Mouse (Mus musculus): ENCODE data around the gene Ifi35. TPM values are rescaled to one million over a fixed set of nuclear protein-coding genes. Genes with fewer than 3 reads are reported as not detected.
"Not testable (repeated sequence)": the region's sequence is repeated elsewhere in the genome, so short reads cannot be mapped to it uniquely, and the experiment has no call there.

Gene Ifi35
- total and polyA plus RNA-seq, 3 experiments = 11.5 to 25.5 (median 12.6) TPM

DNA sequence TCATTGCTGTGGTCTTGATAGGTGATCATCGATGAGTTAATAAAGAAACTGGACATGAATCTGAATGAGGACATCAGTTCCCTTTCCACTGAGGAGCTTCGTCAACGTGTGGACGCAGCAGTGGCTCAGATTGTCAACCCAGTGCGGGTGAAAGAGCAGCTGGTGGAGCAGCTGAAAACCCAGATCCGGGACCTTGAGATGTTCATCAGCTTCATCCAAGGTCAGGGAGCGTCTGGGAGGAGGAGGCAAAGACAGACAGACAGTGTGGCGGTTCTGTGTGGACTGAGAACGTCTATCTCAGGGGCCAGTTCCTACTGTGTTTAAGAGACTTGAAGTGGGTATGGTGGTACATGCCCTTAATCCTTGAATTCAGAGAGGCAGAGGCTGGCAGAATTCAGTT is 16.9 kb upstream of the Ifi35 start:
- TF ChIP-seq EP300 (IDR thresholded peaks at IDR 0.05; ENCODE audit: insufficient read depth, low read depth, low read length) = no peak
- TF ChIP-seq POLR2A (IDR thresholded peaks at IDR 0.05; ENCODE audit: insufficient read depth, low read depth, low read length) = no peak
- no peak for TF ChIP-seq CTCF (IDR thresholded peaks at IDR 0.05)
- H3K36me3 ChIP-seq (ENCODE audit: control insufficient read depth, insufficient read depth, low read length) = peaks cover 2% of the 10 kb centered on the region
- 89% methylated on average over 9 of the region's 9 CpGs for WGBS
- no peaks in the 10 kb centered on the region for H3K79me2 ChIP-seq (replicated peaks; ENCODE audit: control insufficient read depth, insufficient read depth, low read length)
- no peaks in the 10 kb centered on the region for H3K27me3 ChIP-seq (ENCODE audit: control insufficient read depth, insufficient read depth, low read length)
- H3K9ac ChIP-seq (ENCODE audit: low read depth, low read length) = no peak overlapping the region
- no peak overlapping the region for H3K4me3 ChIP-seq
- H3K4me1 ChIP-seq (ENCODE audit: control insufficient read depth, insufficient read depth, low read length) = peaks cover under 1% of the 10 kb centered on the region; the same call in 1 of the 2 replicates
- intact Hi-C loops (cut with DNase I) = no loop called here
- DNase-seq = no peak
- no peak overlapping the region for H3K27ac ChIP-seq

DNA sequence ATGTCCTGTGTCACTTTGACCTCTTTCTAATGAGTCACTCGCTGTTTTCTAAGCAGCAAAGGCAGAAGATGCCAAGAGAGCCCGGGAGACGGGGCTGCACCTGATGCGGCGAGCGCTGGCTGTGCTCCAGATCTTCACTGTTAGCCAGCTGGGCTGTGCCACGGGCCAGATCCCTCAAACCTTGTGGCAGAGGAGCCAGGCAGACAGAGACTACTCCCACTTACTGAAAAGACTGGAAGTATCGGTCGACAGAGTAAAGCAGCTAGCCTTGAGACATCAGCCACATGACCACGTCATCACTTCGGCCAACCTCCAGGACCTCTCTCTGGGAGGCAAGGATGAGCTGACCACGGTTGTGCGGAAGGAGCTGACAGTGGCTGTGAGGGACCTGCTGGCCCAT is 14.8 kb upstream of the Ifi35 start:
- DNase-seq = no peak
- Histone ChIP-seq H3K4me1 (ENCODE audit: control insufficient read depth, insufficient read depth, low read length) (no peaks in the 10 kb centered on the region), H3K9ac (ENCODE audit: low read depth, low read length) (no peak overlapping the region), H3K36me3 (ENCODE audit: control insufficient read depth, insufficient read depth, low read length) (no peaks in the 10 kb centered on the region; the same call in 1 of the 2 replicates), H3K4me3 (no peak overlapping the region), H3K27ac (no peak overlapping the region), H3K27me3 (ENCODE audit: control insufficient read depth, insufficient read depth, low read length) (no peaks in the 10 kb centered on the region), H3K79me2 (replicated peaks; ENCODE audit: control insufficient read depth, insufficient read depth, low read length) (no peaks in the 10 kb centered on the region)
- WGBS = 78% methylated on average over 13 of the region's 13 CpGs
- TF ChIP-seq POLR2A (IDR thresholded peaks at IDR 0.05; ENCODE audit: insufficient read depth, low read depth, low read length) = no peak
- TF ChIP-seq EP300 (IDR thresholded peaks at IDR 0.05; ENCODE audit: insufficient read depth, low read depth, low read length) = no peak
- TF ChIP-seq CTCF (IDR thresholded peaks at IDR 0.05) = no peak
- intact Hi-C loops (cut with DNase I) = no loop called here

DNA sequence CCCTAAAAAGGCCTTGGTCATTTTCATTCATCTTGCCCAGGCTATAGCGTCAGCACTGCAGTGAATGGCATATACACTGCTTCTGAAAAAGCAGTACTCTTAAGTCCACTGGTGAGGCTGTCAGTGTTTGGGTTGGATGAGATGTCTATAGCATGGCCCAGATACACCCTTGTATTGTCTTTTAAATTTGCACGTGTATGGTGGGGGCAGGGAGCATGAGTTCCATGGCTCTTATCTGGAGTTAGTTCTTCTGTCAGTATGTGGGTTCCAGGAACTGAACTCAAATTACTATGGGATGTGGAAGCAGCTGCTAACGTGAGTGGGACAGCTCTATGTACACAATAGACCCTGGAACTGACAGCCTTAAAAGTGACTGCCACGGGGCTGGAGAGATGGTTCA is 12.4 kb upstream of the Ifi35 start:
- H3K27ac ChIP-seq = no peak overlapping the region
- TF ChIP-seq POLR2A (IDR thresholded peaks at IDR 0.05; ENCODE audit: insufficient read depth, low read depth, low read length) = no peak
- no peak for TF ChIP-seq CTCF (IDR thresholded peaks at IDR 0.05)
- TF ChIP-seq EP300 (IDR thresholded peaks at IDR 0.05; ENCODE audit: insufficient read depth, low read depth, low read length) = no peak
- H3K36me3 ChIP-seq (ENCODE audit: control insufficient read depth, insufficient read depth, low read length) = no peaks in the 10 kb centered on the region; the same call in 1 of the 2 replicates
- 68% methylated on average over 4 of the region's 4 CpGs for WGBS
- no peak overlapping the region for H3K4me3 ChIP-seq
- H3K27me3 ChIP-seq (ENCODE audit: control insufficient read depth, insufficient read depth, low read length) = no peaks in the 10 kb centered on the region
- intact Hi-C loops (cut with DNase I) = no loop called here
- no peak overlapping the region for H3K9ac ChIP-seq (ENCODE audit: low read depth, low read length)
- H3K4me1 ChIP-seq (ENCODE audit: control insufficient read depth, insufficient read depth, low read length) = no peaks in the 10 kb centered on the region
- H3K79me2 ChIP-seq (replicated peaks; ENCODE audit: control insufficient read depth, insufficient read depth, low read length) = no peaks in the 10 kb centered on the region
- DNase-seq = no peak

DNA sequence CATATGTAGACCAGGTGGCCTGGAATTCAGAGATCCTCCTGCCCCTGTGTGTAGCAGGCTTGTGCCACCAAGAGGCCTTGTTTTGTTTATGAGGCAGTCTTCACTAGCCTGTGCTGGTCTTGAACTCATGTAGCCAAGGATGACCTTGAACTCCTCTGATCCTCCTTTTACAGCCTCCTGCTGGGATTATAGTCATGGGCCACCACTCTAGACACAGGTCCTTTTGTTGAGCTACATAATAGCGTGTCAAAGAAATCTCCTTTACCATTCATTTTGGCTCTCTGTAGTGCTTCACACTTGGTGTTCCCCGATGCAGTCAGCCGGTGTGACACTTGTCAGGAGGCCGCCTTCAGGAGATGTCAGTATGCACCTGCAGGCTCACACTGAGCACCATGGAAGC is 11.3 kb upstream of the Ifi35 start:
- no peaks in the 10 kb centered on the region; the same call in 1 of the 2 replicates for H3K36me3 ChIP-seq (ENCODE audit: control insufficient read depth, insufficient read depth, low read length)
- no peaks in the 10 kb centered on the region for H3K27me3 ChIP-seq (ENCODE audit: control insufficient read depth, insufficient read depth, low read length)
- DNase-seq = no peak
- H3K4me1 ChIP-seq (ENCODE audit: control insufficient read depth, insufficient read depth, low read length) = no peaks in the 10 kb centered on the region
- H3K4me3 ChIP-seq = no peak overlapping the region
- no peak overlapping the region for H3K9ac ChIP-seq (ENCODE audit: low read depth, low read length)
- TF ChIP-seq CTCF (IDR thresholded peaks at IDR 0.05) (no peak), POLR2A (IDR thresholded peaks at IDR 0.05; ENCODE audit: insufficient read depth, low read depth, low read length) (no peak), EP300 (IDR thresholded peaks at IDR 0.05; ENCODE audit: insufficient read depth, low read depth, low read length) (no peak)
- 84% methylated on average over 4 of the region's 4 CpGs for WGBS
- intact Hi-C loops (cut with DNase I) = no loop called here
- H3K27ac ChIP-seq = no peak overlapping the region
- no peaks in the 10 kb centered on the region for H3K79me2 ChIP-seq (replicated peaks; ENCODE audit: control insufficient read depth, insufficient read depth, low read length)

DNA sequence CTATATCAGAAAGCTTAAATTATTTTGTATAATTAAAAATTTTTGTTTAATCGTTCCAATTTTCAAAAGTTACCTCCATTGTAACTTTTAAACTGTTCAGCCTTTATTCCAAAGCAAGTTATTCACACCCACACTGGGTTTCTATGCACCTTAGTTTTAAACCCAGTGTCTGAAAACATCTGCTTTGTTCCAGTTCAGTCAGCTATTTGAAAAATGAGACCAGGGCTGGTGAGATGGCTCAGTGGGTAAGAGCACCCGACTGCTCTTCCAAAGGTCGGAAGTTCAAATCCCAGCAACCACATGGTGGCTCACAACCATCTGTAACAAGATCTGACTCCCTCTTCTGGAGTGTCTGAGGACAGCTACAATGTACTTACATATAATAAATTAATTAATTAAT is 10.2 kb upstream of the Ifi35 start:
- intact Hi-C loops (cut with DNase I); DNase-seq: not testable (repeated sequence)

DNA sequence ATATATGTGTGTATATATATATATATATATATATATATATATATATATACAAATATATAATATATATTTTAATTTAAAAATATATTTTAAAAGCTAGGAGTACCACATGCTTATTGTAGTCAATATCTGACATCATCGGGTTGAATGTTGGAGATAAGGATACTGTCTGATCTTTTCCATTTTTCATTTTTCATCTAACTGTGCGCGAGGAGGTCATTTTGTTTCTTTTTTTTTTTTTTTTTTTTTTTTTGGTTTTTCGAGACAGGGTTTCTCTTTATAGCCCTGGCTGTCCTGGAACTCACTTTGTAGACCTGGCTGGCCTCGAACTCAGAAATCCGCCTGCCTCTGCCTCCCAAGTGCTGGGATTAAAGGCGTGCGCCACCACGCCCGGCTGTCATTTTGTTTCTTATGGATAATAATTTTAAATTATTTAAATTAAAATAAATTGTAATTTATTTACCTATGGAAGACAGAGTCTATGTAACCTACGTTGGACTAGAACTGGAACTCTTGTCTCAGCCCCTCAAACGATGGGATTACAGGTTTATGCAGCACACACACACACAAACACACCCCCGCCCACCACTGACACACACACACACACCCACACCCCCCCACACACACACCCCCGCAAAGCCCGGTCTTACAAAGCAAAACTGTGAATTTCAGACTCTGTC is 6.6 kb upstream of the Ifi35 start:
- not testable (repeated sequence) for H3K27ac ChIP-seq; H3K4me3 ChIP-seq; DNase-seq; H3K79me2 ChIP-seq (replicated peaks; ENCODE audit: control insufficient read depth, insufficient read depth, low read length); H3K9ac ChIP-seq (ENCODE audit: low read depth, low read length); H3K4me1 ChIP-seq (ENCODE audit: control insufficient read depth, insufficient read depth, low read length); H3K27me3 ChIP-seq (ENCODE audit: control insufficient read depth, insufficient read depth, low read length)
- intact Hi-C loops (cut with DNase I) = loop anchor here (2.0 to 5.0 kb wide), 2 partner anchors 15 to 354 kb away; partner anchors contain the start of gene Mlx
- H3K36me3 ChIP-seq (ENCODE audit: control insufficient read depth, insufficient read depth, low read length) = peaks cover 18% of the 10 kb centered on the region
- WGBS = 44% methylated on average over 15 of the region's 15 CpGs

More for the DNA sequence above, 10.2 kb upstream of the Ifi35 start:
- H3K36me3 ChIP-seq (ENCODE audit: control insufficient read depth, insufficient read depth, low read length); H3K27ac ChIP-seq; H3K27me3 ChIP-seq (ENCODE audit: control insufficient read depth, insufficient read depth, low read length); H3K79me2 ChIP-seq (replicated peaks; ENCODE audit: control insufficient read depth, insufficient read depth, low read length); H3K4me3 ChIP-seq; H3K9ac ChIP-seq (ENCODE audit: low read depth, low read length); H3K4me1 ChIP-seq (ENCODE audit: control insufficient read depth, insufficient read depth, low read length): not testable (repeated sequence)
- WGBS = 43% methylated on average over 3 of the region's 3 CpGs

All from heart, adult 2 months (tissue).